Comparison of ENCODE assay signal across 19 mouse cellular contexts in the genomic region with DNA sequence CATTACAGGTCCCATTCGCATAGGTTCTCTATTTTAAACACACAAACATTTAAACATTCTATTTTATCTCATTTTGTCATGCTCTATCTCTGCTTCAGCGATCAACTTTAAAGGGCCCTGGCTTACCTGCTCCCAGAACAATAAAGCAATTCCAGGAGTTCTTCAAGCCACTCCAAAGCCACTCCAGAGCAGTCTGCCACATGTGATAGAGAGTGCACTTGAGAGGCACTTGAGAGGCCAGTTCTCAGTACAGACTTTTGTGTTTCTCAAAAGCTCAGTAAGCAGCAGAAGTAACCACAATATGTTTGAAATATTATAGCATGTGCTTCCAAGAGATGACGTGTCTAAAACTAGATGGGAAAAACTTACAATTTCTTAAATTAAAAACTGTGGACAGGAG.
DNase-seq lines count a peak whose midpoint lies in the region; ATAC-seq lines count a peak whose summit lies in the region.
"Had no signal": no experiment of that assay in that cellular context is flagged by ENCODE, and none has a peak within 500 bp of the region (broad histone marks: within the 10 kb centered on the region; RNA-seq: fewer than 3 reads in every experiment).

No protein-coding gene starts in this region.

- 88% methylated on average over 3 of the region's 3 CpGs for WGBS in midbrain, embryonic 15.5 days
- 86% methylated on average over 3 of the region's 3 CpGs for WGBS in midbrain, embryonic 11.5 days
- WGBS in lung, embryonic 16.5 days = 58% methylated on average over 3 of the region's 3 CpGs

- H3K27ac ChIP-seq in midbrain, embryonic 15.5 days = no peak overlapping the region
- H3K27ac ChIP-seq in midbrain, embryonic 11.5 days (ENCODE audit: low read depth, low read length) = no peak overlapping the region
- H3K27ac ChIP-seq in lung, embryonic 16.5 days (ENCODE audit: low read length) = no peak overlapping the region
- H3K27ac ChIP-seq: embryonic facial prominence, embryonic 10.5 days; forebrain, embryonic 13.5 days; gastrocnemius, adult 2 months; heart, embryonic 13.5 days; hindbrain, embryonic 12.5 days had no signal

- no peak overlapping the region for H3K4me2 ChIP-seq in midbrain, embryonic 15.5 days
- H3K4me2 ChIP-seq in midbrain, embryonic 11.5 days = no peak overlapping the region
- no peak overlapping the region for H3K4me2 ChIP-seq in lung, embryonic 16.5 days (ENCODE audit: low read depth, low read length)
- H3K4me2 ChIP-seq: forebrain, embryonic 13.5 days; heart, embryonic 13.5 days; hindbrain, embryonic 12.5 days had no signal

- H3K9me3 ChIP-seq in midbrain, embryonic 15.5 days = no peaks in the 10 kb centered on the region
- H3K9me3 ChIP-seq in midbrain, embryonic 11.5 days (ENCODE audit: control insufficient read depth, low read length) = no peaks in the 10 kb centered on the region
- H3K9me3 ChIP-seq in lung, embryonic 16.5 days (ENCODE audit: control insufficient read depth, low read length) = no peaks in the 10 kb centered on the region
- H3K9me3 ChIP-seq: embryonic facial prominence, embryonic 10.5 days; forebrain, embryonic 13.5 days; heart, embryonic 13.5 days; hindbrain, embryonic 12.5 days had no signal

- no peaks in the 10 kb centered on the region for H3K4me1 ChIP-seq in midbrain, embryonic 15.5 days
- no peaks in the 10 kb centered on the region for H3K4me1 ChIP-seq in midbrain, embryonic 11.5 days (ENCODE audit: control insufficient read depth, insufficient read depth, low read length)
- no peaks in the 10 kb centered on the region for H3K4me1 ChIP-seq in lung, embryonic 16.5 days (replicated peaks; ENCODE audit: control insufficient read depth, insufficient read depth, low read length)
- H3K4me1 ChIP-seq: forebrain, embryonic 13.5 days; hindbrain, embryonic 12.5 days had no signal

- H3K4me3 ChIP-seq in midbrain, embryonic 15.5 days = no peak overlapping the region
- no peak overlapping the region for H3K4me3 ChIP-seq in midbrain, embryonic 11.5 days (ENCODE audit: low read depth, low read length)
- no peak overlapping the region for H3K4me3 ChIP-seq in lung, embryonic 16.5 days (ENCODE audit: low read length)
- H3K4me3 ChIP-seq: embryonic facial prominence, embryonic 10.5 days; forebrain, embryonic 13.5 days; gastrocnemius, adult 2 months; heart, embryonic 13.5 days; hindbrain, embryonic 12.5 days had no signal

- 0 out of 2 replicates have a peak, but pooled peaks have one; percentile 49 for ATAC-seq in midbrain, embryonic 15.5 days (replicated peaks)
- no peak for ATAC-seq in midbrain, embryonic 11.5 days (ENCODE audit: low FRiP score)
- peak; percentile 96 for ATAC-seq in lung, embryonic 16.5 days (ENCODE audit: low read depth)
- ATAC-seq in megakaryocyte progenitor cell, adult 5-6 weeks (replicated peaks; ENCODE audit: poor library complexity) = no peak
- ATAC-seq: forebrain, embryonic 13.5 days; forebrain, postnatal 0 days had no signal

- DNase-seq in midbrain, embryonic 11.5 days (ENCODE audit: low spot score, missing footprints) = no peak
- DNase-seq in lung, postnatal 25 days (ENCODE audit: low spot score) = peak; percentile 71
- no peak for DNase-seq in kidney, postnatal 36 days
- no peak for DNase-seq in spleen, postnatal 36 days (ENCODE audit: low spot score in 2 of 2)
- DNase-seq: adrenal gland, postnatal 14 days; cerebellum, adult 18-20 months; cerebellum, adult 9-11 months; forebrain, postnatal 0 days; gastrocnemius, adult 2 months; gastrocnemius, postnatal 25 days; heart, postnatal 10 days; heart, postnatal 4 days had no signal

- no peaks in the 10 kb centered on the region for H3K36me3 ChIP-seq in midbrain, embryonic 15.5 days (replicated peaks)
- no peaks in the 10 kb centered on the region for H3K36me3 ChIP-seq in midbrain, embryonic 11.5 days (ENCODE audit: control insufficient read depth, insufficient read depth, low read length)
- no peaks in the 10 kb centered on the region for H3K36me3 ChIP-seq in lung, embryonic 16.5 days (ENCODE audit: control insufficient read depth, insufficient read depth, low read length)
- H3K36me3 ChIP-seq: hindbrain, embryonic 12.5 days had no signal

- H3K9ac ChIP-seq in midbrain, embryonic 15.5 days = no peak overlapping the region
- H3K9ac ChIP-seq in midbrain, embryonic 11.5 days (ENCODE audit: low read length) = no peak overlapping the region
- H3K9ac ChIP-seq in lung, embryonic 16.5 days (ENCODE audit: low read length) = no peak overlapping the region
- H3K9ac ChIP-seq: forebrain, embryonic 13.5 days; forebrain, postnatal 0 days; heart, embryonic 13.5 days; hindbrain, embryonic 12.5 days had no signal

- H3K27me3 ChIP-seq in midbrain, embryonic 15.5 days (replicated peaks) = no peaks in the 10 kb centered on the region
- H3K27me3 ChIP-seq in midbrain, embryonic 11.5 days (ENCODE audit: control insufficient read depth, insufficient read depth, low read length) = no peaks in the 10 kb centered on the region
- H3K27me3 ChIP-seq in lung, embryonic 16.5 days (ENCODE audit: control insufficient read depth, insufficient read depth, low read depth, low read length) = peaks cover 7% of the 10 kb centered on the region; the same call in 1 of the 2 replicates
- H3K27me3 ChIP-seq: forebrain, embryonic 13.5 days; hindbrain, embryonic 12.5 days had no signal

Comparison
In these comparisons a context has a peak if more than half of its experiments do, and no peak if none do; other contexts are left out.
1. ATAC-seq: peak in midbrain, embryonic 15.5 days (single experiment) and lung, embryonic 16.5 days (single experiment); none in midbrain, embryonic 11.5 days (single experiment) and megakaryocyte progenitor cell, adult 5-6 weeks (single experiment).